Mouse (Mus musculus) liver, embryonic 13.5 days (tissue): Measurements from ENCODE around the gene Foxp1. TPM values are rescaled to one million over a fixed set of nuclear protein-coding genes. Genes with fewer than 3 reads are reported as not detected.

Experiments used
- ATAC-seq: fragments of 200-750 bp; cut with Nextera tagmentation; 2 replicates; pipeline ENCODE4 v1.8.0; 2017; ENCODE audit warnings: low read depth, mild to moderate bottlenecking, moderate number of reproducible peaks, moderate library complexity
- DNase-seq: peaks from one replicate; pipeline ENCODE4 v3.0.0; 2022
- H3K27ac ChIP-seq: fragments of 300-500 bp; sonication (generic); 2 replicates; pipeline ENCODE4 v1.5.1; 2015; ENCODE audit warnings: moderate library complexity, mild to moderate bottlenecking, inconsistent platforms
- H3K27me3 ChIP-seq: fragments of 300-500 bp; sonication (generic); 2 replicates; pipeline ENCODE4 v1.6.1; 2015; ENCODE audit warnings: mild to moderate bottlenecking, inconsistent platforms
- H3K36me3 ChIP-seq: fragments of 300-500 bp; sonication (generic); 2 replicates; pipeline ENCODE4 v1.6.1; 2015; ENCODE audit warnings: mild to moderate bottlenecking, inconsistent platforms
- H3K4me1 ChIP-seq: fragments of 300-500 bp; sonication (generic); replicated peaks from 2 replicates; pipeline ENCODE4 v1.6.1; 2015; ENCODE audit warnings: inconsistent platforms
- H3K4me2 ChIP-seq: fragments of 300-500 bp; sonication (generic); 2 replicates; pipeline ENCODE4 v1.6.1; 2015; ENCODE audit warnings: inconsistent platforms, mild to moderate bottlenecking, moderate library complexity
- H3K4me3 ChIP-seq: fragments of 300-500 bp; sonication (generic); replicated peaks from 2 replicates; pipeline ENCODE4 v1.5.1; 2015; ENCODE audit warnings: mild to moderate bottlenecking, inconsistent platforms
- H3K9ac ChIP-seq: fragments of 300-500 bp; sonication (generic); 2 replicates; pipeline ENCODE4 v1.6.1; 2015; ENCODE audit warnings: mild to moderate bottlenecking, inconsistent platforms
- H3K9me3 ChIP-seq: fragments of 300-500 bp; sonication (generic); replicated peaks from 2 replicates; pipeline ENCODE4 v1.6.1; 2016; ENCODE audit warnings: inconsistent platforms
- WGBS: fragments of 180-500 bp; shearing (Covaris S2); methylation state at CpG from one replicate; pipeline ENCODE4 v1.1.7; 2015; ENCODE audit not compliant: insufficient replicate concordance; 5-methylcytosine and 5-hydroxymethylcytosine counted together
- polyA plus RNA-seq: library from polyadenylated mRNA; unstranded; fragments of >200 nt; fragmentation: Nextera tagmentation; extraction: Ambion mirVana; gene quantifications from 2 replicates; pipeline ENCODE4 v1.2.1, GENCODE M21; 2015

Foxp1 gene
- polyA plus RNA-seq, 1 experiment from 2014 or later: 14.2 TPM

DNA sequence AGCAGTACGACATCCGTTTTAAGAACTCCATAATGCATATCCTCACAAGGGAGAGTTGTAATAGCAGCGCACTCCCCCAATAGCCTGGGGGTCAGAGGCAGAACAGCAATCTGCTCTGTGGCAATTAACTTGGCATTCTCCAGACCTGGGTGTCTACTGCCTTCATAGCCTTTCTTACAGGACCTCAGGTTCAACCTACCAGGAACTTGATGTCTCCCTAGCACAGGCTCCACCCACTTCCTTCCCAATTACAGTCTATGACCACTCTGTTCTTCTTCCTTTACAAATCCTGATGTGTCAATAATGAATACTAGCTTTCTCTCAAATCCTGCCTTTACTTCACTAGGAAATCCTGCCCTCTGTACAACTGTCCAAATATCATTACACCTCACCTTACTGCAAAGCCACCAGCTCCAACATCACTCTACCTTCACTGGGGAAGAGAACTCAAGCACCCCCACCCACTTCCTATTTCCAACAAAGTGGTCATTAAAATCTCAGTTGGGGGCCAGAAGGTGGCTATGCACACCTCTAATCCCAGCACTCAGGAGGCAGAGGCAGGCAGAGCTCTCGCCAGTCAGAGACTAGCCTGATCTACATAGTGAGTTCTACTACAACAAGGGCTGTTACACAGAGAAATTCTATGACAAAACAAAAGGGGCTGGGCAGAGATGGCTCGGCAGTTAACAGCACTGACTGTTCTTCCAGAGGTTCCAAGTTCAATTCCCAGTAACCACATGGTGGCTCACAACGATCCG, 68.6 kb downstream of the Foxp1 start:
- peaks cover 27% of the 10 kb centered on the region for H3K4me1 ChIP-seq
- no peaks in the 10 kb centered on the region for H3K36me3 ChIP-seq
- DNase-seq (no peak), ATAC-seq (no peak)
- 74% methylated on average over 7 of the region's 7 CpGs for WGBS
- H3K27ac ChIP-seq: no peak overlapping the region
- no peak overlapping the region for H3K4me3 ChIP-seq
- H3K4me2 ChIP-seq: no peak overlapping the region
- H3K9ac ChIP-seq: no peak overlapping the region
- H3K9me3 ChIP-seq: no peaks in the 10 kb centered on the region
- no peaks in the 10 kb centered on the region for H3K27me3 ChIP-seq

DNA sequence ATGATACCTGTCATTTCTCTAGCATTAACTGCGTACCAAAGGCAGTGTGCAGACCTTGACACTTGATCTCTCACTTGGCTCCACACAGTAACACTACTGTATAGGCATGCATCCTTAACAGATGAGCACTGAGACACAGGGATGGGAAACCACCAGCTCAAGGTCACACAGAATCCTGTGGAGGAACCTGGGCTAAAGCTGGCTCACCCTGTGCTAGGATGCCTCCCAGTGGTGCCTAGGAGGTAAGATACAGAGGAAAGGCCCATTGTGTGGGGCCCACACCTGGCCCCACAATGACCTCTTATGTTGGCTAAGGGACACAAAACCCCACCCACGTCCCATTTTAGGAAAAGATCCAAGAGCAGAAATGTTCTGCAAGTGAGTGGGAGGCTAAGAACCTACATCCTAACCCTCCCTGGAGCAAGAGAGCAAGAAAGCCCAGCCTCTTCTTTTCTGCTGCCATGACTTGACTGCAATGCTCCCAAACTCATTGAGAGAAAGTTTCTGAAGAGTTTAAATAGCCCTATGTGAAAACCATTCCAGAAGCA, 69.8 kb downstream of the Foxp1 start:
- H3K4me3 ChIP-seq: no peak overlapping the region
- H3K4me2 ChIP-seq: no peak overlapping the region
- no peak overlapping the region for H3K27ac ChIP-seq
- 55% methylated on average over 2 of the region's 2 CpGs for WGBS
- H3K9ac ChIP-seq: no peak overlapping the region
- no peaks in the 10 kb centered on the region for H3K27me3 ChIP-seq
- DNase-seq (no peak), ATAC-seq (no peak)
- no peaks in the 10 kb centered on the region for H3K9me3 ChIP-seq
- peaks cover 27% of the 10 kb centered on the region for H3K4me1 ChIP-seq
- H3K36me3 ChIP-seq: no peaks in the 10 kb centered on the region

DNA sequence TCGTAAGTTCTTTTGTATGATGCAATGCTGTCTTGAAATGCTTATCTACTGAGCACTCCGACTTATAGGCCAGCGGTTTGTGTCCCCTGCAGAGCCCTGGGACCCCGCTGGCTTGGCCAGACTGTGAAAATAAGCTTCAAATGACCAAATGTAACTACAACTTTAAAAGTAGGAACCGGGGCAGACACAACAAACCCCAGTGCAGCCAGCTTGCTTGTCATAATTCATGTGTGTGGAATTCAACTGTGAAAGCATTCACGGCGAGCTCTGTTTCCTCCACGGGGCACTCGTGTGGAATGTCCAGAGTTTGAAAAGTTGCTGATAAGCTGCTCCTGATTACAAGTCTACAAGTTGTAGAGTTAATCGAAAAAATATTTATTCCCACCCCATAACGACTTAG, 71.0 kb downstream of the Foxp1 start:
- Histone ChIP-seq H3K4me2 (no peak overlapping the region), H3K36me3 (no peaks in the 10 kb centered on the region), H3K27ac (no peak overlapping the region; the same call in 1 of the 2 replicates), H3K27me3 (no peaks in the 10 kb centered on the region), H3K9me3 (no peaks in the 10 kb centered on the region), H3K4me1 (peaks cover 27% of the 10 kb centered on the region), H3K4me3 (no peak overlapping the region), H3K9ac (no peak overlapping the region)
- WGBS: 50% methylated on average over 11 of the region's 11 CpGs
- DNase-seq (no peak), ATAC-seq (no peak)

DNA sequence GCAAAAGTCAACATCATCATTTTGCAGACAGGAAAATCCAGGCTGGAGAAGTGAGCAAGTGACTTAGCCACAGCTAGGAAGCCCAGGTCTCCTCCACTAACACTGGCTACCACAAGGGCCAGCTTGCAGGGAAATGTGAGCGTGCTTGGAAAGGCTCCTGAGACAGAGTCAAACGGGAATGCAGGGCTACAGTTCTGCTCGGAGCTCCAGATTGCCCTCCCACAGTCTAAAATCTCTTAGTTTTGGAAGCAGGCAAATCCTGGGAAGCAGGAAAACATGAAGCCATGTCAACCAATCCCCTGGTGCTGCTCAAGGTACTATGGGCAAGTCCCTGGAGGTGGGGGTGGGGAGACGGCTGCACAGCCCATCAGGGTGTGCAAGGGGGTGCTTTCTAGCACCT, 75.1 kb downstream of the Foxp1 start:
- 73% methylated on average over 4 of the region's 4 CpGs for WGBS
- no peaks in the 10 kb centered on the region for H3K36me3 ChIP-seq
- no peak overlapping the region for H3K4me2 ChIP-seq
- H3K4me1 ChIP-seq: peaks cover 13% of the 10 kb centered on the region; the same call in 1 of the 2 replicates
- no peak overlapping the region for H3K27ac ChIP-seq
- DNase-seq: no peak
- no peak overlapping the region for H3K4me3 ChIP-seq
- no peak for ATAC-seq
- H3K9me3 ChIP-seq: no peaks in the 10 kb centered on the region
- H3K9ac ChIP-seq: no peak overlapping the region
- H3K27me3 ChIP-seq: no peaks in the 10 kb centered on the region

DNA sequence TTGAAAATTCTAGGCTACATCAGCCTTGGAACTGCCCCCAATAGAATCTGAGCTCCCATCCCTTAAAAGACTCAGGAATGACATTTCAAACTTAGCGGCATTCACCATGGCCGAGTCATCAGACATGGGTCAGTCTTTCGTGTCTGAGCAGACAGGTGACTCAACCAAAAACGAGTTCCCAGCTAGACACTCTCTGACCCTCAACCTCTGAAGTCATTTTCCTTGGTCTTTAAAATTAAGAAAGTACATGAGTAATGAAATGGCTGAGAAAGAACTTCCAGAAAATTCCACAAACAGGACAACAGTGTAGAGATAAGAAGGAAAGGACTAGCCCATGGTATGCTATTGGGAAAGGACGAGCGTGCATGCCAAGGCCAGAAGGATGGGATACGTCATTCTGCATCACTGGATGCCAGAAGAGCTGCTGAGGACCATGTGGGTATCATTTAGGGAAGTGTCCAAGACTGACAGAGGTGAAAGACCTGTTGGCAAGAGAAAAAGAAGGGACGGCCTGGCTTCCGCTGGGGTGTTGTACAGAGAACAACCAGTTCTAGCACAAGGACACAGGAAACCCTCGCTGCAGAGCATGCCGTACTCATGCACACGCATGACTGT, 75.6 kb downstream of the Foxp1 start:
- Histone ChIP-seq H3K27me3 (no peaks in the 10 kb centered on the region), H3K9me3 (no peaks in the 10 kb centered on the region), H3K27ac (no peak overlapping the region), H3K36me3 (no peaks in the 10 kb centered on the region), H3K4me2 (no peak overlapping the region), H3K9ac (no peak overlapping the region), H3K4me3 (no peak overlapping the region), H3K4me1 (peaks cover 11% of the 10 kb centered on the region; the same call in 1 of the 2 replicates)
- WGBS: 80% methylated on average over 12 of the region's 12 CpGs
- ATAC-seq: no peak
- DNase-seq: no peak

DNA sequence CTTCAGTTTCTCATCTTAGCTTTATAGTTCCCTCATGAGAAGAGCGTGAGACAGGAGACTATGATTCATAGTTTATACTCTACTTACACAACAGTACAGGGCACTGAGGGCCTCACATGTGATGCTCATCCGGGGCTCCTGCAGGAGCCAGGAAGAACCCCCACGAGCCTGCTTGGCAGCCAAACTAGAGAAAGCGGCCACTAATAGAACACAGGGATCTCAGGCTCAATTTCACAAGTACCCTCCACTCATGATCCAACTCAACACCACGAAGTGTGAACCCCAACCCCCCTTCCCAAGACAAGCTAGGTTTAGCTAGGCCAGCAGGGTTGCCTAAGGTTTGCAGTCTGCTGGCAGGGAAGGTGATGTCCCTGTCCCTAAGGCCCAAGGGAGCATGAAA, 79.1 kb downstream of the Foxp1 start:
- H3K27me3 ChIP-seq: no peaks in the 10 kb centered on the region
- H3K27ac ChIP-seq: no peak overlapping the region
- H3K36me3 ChIP-seq: no peaks in the 10 kb centered on the region
- WGBS: 71% methylated on average over 5 of the region's 5 CpGs
- no peak overlapping the region for H3K4me2 ChIP-seq
- ATAC-seq: no peak
- H3K4me3 ChIP-seq: no peak overlapping the region
- H3K4me1 ChIP-seq: peaks cover 17% of the 10 kb centered on the region
- DNase-seq: no peak
- H3K9ac ChIP-seq: no peak overlapping the region
- H3K9me3 ChIP-seq: no peaks in the 10 kb centered on the region

DNA sequence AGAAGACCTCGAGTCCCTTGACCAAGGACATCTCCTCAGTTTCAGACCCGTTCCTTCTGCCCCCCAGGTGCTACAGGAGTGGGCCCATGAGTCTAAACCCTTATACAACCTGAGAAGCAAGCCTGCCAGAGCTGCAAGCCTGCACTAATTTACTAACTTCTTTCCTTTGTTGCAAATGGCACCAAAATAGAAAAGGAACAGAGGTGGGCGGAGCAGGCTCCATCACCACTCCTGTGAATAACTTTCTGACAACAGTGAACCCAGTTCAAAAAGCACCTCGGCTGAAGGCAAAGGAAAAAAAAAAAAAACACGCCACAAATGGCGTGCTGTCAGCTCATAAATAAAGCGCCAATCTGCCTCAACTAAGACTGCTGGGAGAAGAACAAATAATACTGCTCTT, 81.4 kb downstream of the Foxp1 start:
- ATAC-seq: no peak
- Histone ChIP-seq H3K4me2 (no peak overlapping the region), H3K27me3 (no peaks in the 10 kb centered on the region), H3K9me3 (no peaks in the 10 kb centered on the region), H3K4me1 (peaks cover 17% of the 10 kb centered on the region), H3K4me3 (no peak overlapping the region), H3K36me3 (no peaks in the 10 kb centered on the region), H3K27ac (no peak overlapping the region), H3K9ac (no peak overlapping the region)
- 55% methylated on average over 7 of the region's 7 CpGs for WGBS
- DNase-seq: no peak

DNA sequence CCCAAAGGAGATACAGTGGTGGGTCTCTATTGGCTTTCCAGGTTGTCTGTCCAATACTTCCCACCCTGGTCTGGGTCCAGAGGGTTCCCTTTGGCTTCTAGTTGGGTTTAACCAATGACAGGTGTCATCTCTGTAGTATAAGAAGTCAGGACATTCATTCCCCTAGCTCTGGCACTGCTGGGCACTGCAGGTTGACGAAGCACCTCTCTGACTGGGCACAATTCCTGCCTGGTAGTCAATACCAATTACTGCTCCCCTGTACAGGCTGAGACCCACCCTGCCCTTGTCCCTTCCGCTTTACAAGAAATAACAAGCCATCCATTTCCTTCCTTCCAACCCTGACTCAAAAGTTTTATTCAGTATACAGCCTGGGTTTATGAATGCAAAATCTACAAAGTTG, 81.9 kb downstream of the Foxp1 start:
- Histone ChIP-seq H3K4me3 (no peak overlapping the region), H3K9ac (no peak overlapping the region), H3K9me3 (no peaks in the 10 kb centered on the region), H3K4me1 (peaks cover 17% of the 10 kb centered on the region), H3K4me2 (no peak overlapping the region), H3K36me3 (no peaks in the 10 kb centered on the region), H3K27ac (no peak overlapping the region), H3K27me3 (no peaks in the 10 kb centered on the region)
- ATAC-seq (no peak), DNase-seq (no peak)
- WGBS: 75% methylated on average over 2 of the region's 2 CpGs

DNA sequence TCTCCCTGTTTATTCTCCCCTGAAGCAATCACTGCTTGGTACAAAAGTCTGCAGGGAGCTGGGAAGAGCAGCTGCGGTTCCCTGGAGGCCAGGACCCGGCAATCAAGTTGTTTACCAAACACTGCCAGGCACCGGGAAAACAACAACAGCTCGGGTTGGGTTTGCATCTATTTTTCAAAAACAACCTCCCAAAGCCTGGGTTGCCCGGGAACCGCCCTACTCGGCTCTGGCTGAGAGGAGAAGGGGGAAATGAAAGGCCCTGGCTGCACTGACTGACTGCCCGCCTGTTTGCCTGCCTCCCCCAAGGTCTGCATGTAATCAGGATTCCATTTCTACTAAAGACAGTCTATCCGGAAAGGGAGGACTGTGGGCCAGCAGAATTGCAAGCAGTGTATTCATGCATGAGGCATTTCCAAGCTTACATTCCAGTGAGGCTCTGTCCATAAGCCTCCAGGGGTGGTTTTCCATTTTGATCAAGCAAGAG, 82.6 kb downstream of the Foxp1 start:
- DNase-seq (no peak), ATAC-seq (no peak)
- H3K27me3 ChIP-seq: no peaks in the 10 kb centered on the region
- 0 out of 2 replicates have a peak, but pooled peaks cover under 1% of the 10 kb centered on the region for H3K36me3 ChIP-seq
- H3K4me3 ChIP-seq: no peak overlapping the region
- peaks cover 17% of the 10 kb centered on the region for H3K4me1 ChIP-seq
- H3K9ac ChIP-seq: no peak overlapping the region
- 42% methylated on average over 9 of the region's 9 CpGs for WGBS
- H3K9me3 ChIP-seq: no peaks in the 10 kb centered on the region
- H3K27ac ChIP-seq: no peak overlapping the region
- H3K4me2 ChIP-seq: no peak overlapping the region

DNA sequence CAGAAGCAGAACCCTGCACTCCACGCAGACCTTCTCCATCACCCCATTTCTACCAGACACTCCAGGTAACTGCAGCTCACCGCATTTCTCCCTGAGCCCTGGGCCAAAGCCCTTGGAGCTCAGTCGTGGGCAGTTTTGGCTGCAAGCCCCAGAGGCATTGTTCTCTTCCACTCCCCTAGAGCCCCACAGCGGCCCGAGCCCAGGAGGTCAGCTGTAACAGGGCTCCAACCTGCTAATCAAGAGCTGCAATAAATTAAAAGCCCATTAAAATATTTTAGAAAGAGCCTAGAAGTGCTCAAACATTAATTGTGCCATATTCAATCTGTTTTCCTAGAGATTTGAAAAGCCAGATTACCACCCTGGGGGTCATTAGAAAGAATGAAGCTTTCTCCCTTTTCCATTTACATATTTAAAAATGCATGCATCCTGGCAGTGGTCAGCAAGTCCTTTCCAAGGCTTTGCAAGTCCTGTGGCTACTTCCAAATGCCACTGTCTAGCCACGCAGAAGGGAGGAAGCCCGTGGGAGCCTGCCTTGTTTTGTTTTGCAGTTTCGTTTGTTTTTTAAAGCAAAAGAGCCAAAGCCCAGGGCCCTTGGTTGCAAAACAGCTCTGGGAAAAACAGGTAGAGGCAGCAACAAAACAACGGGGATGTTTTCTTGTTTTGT, 83.2 kb downstream of the Foxp1 start:
- H3K4me1 ChIP-seq: peaks cover 17% of the 10 kb centered on the region
- H3K36me3 ChIP-seq: 0 out of 2 replicates have a peak, but pooled peaks cover 3% of the 10 kb centered on the region
- no peaks in the 10 kb centered on the region for H3K9me3 ChIP-seq
- no peak for ATAC-seq
- H3K27me3 ChIP-seq: no peaks in the 10 kb centered on the region
- no peak for DNase-seq
- no peak overlapping the region for H3K4me3 ChIP-seq
- 53% methylated on average over 9 of the region's 9 CpGs for WGBS
- no peak overlapping the region for H3K4me2 ChIP-seq
- no peak overlapping the region for H3K27ac ChIP-seq
- no peak overlapping the region for H3K9ac ChIP-seq

DNA sequence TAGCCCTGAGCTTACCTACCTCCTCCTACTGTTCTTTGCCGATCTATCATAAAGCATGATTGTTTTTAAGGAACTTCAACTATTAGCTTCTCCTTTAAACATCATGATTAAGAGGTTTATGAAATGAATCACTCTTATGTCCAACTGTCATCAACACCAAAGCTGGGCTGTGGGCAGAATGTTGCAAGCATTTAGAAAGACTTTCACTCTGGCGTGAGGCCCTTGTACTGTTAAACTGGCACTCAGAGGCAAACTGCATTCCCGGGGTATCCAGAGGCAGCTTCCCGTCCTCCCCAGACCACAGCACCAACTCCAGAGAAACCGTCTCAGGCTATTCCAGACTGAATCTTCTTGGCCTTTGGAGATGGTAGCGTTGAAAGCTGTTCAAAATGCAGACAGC, 86.2 kb downstream of the Foxp1 start:
- Histone ChIP-seq H3K27me3 (no peaks in the 10 kb centered on the region), H3K27ac (no peak overlapping the region), H3K36me3 (peaks cover 3% of the 10 kb centered on the region; the same call in 1 of the 2 replicates), H3K4me3 (no peak overlapping the region), H3K4me2 (no peak overlapping the region), H3K9ac (no peak overlapping the region), H3K4me1 (peaks cover 22% of the 10 kb centered on the region), H3K9me3 (no peaks in the 10 kb centered on the region)
- DNase-seq: no peak
- WGBS: 73% methylated on average over 6 of the region's 6 CpGs
- no peak for ATAC-seq
